Mouse (Mus musculus) ES-E14 (cell line): ENCODE data around the gene Vmn1r43. TPM values are rescaled to one million over a fixed set of nuclear protein-coding genes. Genes with fewer than 3 reads are reported as not detected.

ENCODE experiments used
- DNase-seq: peaks from one replicate; pipeline ENCODE4 v3.0.0-alpha.2; 2013; ENCODE audit warnings: low read depth, low spot score
- H3K27ac ChIP-seq: 2 replicates; pipeline ENCODE4 v1.5.1; 2012; ENCODE audit warnings: low read depth, mild to moderate bottlenecking, low read length, moderate library complexity, mixed read lengths; ENCODE audit not compliant: poor library complexity, insufficient read depth, severe bottlenecking
- H3K36me3 ChIP-seq: 2 replicates; pipeline ENCODE4 v1.6.1; 2012; ENCODE audit warnings: mild to moderate bottlenecking, low read length, moderate library complexity, mixed read lengths; ENCODE audit not compliant: control insufficient read depth, poor library complexity, insufficient read depth, severe bottlenecking
- H3K4me1 ChIP-seq, 2 experiments: fragments of 150-350 bp in 1 of 2; sonication (generic) in 1 of 2; 2 replicates each; pipeline ENCODE4 v1.6.1; 2012; ENCODE audit warnings: low read length in 2 of 2, mild to moderate bottlenecking in 1 of 2, mixed read lengths in 1 of 2; ENCODE audit not compliant: control insufficient read depth in 2 of 2, insufficient read depth in 2 of 2, poor library complexity in 1 of 2
- H3K4me3 ChIP-seq, 2 experiments: fragments of 150-350 bp in 1 of 2; sonication (generic) in 1 of 2; 2 replicates each; pipeline ENCODE4 v1.5.1; 2012; ENCODE audit warnings: low read length in 2 of 2, low read depth in 1 of 2, mild to moderate bottlenecking in 1 of 2, mixed read lengths in 1 of 2; ENCODE audit not compliant: insufficient read depth in 1 of 2, poor library complexity in 1 of 2, severe bottlenecking in 1 of 2
- H3K9ac ChIP-seq: 2 replicates; pipeline ENCODE4 v1.6.1; 2012; ENCODE audit warnings: low read depth, mild to moderate bottlenecking, low read length, mixed read lengths; ENCODE audit not compliant: poor library complexity, insufficient read depth, severe bottlenecking
- H3K9me3 ChIP-seq: fragments of 150-350 bp; sonication (generic); 2 replicates; pipeline ENCODE4 v1.6.1; 2012; ENCODE audit warnings: low read depth, mild to moderate bottlenecking, low read length; ENCODE audit not compliant: control insufficient read depth, insufficient read depth
- CHD2 ChIP-seq: IDR thresholded peaks from 2 replicates; pipeline ENCODE4 v1.6.1; 2014; ENCODE audit warnings: mild to moderate bottlenecking, low read depth, low read length, inconsistent platforms
- HCFC1 ChIP-seq: IDR thresholded peaks from 2 replicates; pipeline ENCODE4 v1.6.1; 2012; ENCODE audit warnings: low read length, inconsistent platforms, borderline replicate concordance; ENCODE audit not compliant: insufficient read depth
- MAFK ChIP-seq: IDR thresholded peaks from 2 replicates; pipeline ENCODE4 v1.6.1; 2014; ENCODE audit warnings: mild to moderate bottlenecking, low read depth, low read length, inconsistent platforms; ENCODE audit not compliant: insufficient read depth
- ZC3H11A ChIP-seq: IDR thresholded peaks from 2 replicates; pipeline ENCODE4 v1.6.1; 2012; ENCODE audit warnings: low read depth, mild to moderate bottlenecking, inconsistent platforms, low read length, borderline replicate concordance
- ZNF384 ChIP-seq: IDR thresholded peaks from 2 replicates; pipeline ENCODE4 v1.6.1; 2012; ENCODE audit warnings: low read depth, low read length, inconsistent platforms
- in situ Hi-C, 2 experiments: fragments of 600-800 bp; cut with MboI; formaldehyde crosslinking; loops; one replicate each; pipeline ENCODE4 v1.15.1; 2025; ENCODE audit warnings: low sequenced_read_pairs in 2 of 2, inconsistent platforms in 1 of 2; ENCODE audit not compliant: unreplicated experiment in 2 of 2
- total RNA-seq: library from RNA; depleted of rRNA; stranded (reverse); fragments of 300-350 nt; gene quantifications from 2 replicates; pipeline ENCODE4 v1.2.3, GENCODE M21; 2012; rRNA removed

The Vmn1r43 gene
- total RNA-seq, 1 experiment = 0.13 TPM

- H3K4me3 ChIP-seq = no peak overlapping the region
- TF ChIP-seq CHD2 = no peak
- no peak overlapping the region for H3K9ac ChIP-seq
- no peaks in the 10 kb centered on the region for H3K4me1 ChIP-seq
- in situ Hi-C loops = no loop called here
- H3K36me3 ChIP-seq = no peaks in the 10 kb centered on the region
- DNase-seq = no peak
- H3K27ac ChIP-seq = no peak overlapping the region
- H3K9me3 ChIP-seq = no peaks in the 10 kb centered on the region
Observed at GRCm38 (mm10) chr6:89867976-89868375, 8.2 kb downstream of the Vmn1r43 start.

- Histone ChIP-seq H3K9me3 (no peaks in the 10 kb centered on the region), H3K4me3 (no peak overlapping the region), H3K27ac (no peak overlapping the region), H3K4me1 (no peaks in the 10 kb centered on the region), H3K36me3 (no peaks in the 10 kb centered on the region), H3K9ac (no peak overlapping the region)
- in situ Hi-C loops = no loop called here
- TF ChIP-seq ZNF384 = no peak
- TF ChIP-seq HCFC1 = no peak
- TF ChIP-seq CHD2 = no peak
- TF ChIP-seq ZC3H11A = no peak
- no peak for TF ChIP-seq MAFK
- no peak for DNase-seq
Observed at GRCm38 (mm10) chr6:89867276-89867675, 8.9 kb downstream of the Vmn1r43 start.

- H3K9ac ChIP-seq = no peak overlapping the region
- H3K27ac ChIP-seq = no peak overlapping the region
- no peak for TF ChIP-seq ZC3H11A
- no peak for TF ChIP-seq MAFK
- TF ChIP-seq HCFC1 = no peak
- no peak for TF ChIP-seq CHD2
- no peak for TF ChIP-seq ZNF384
- peaks cover 5% of the 10 kb centered on the region; the same call in 1 of the 2 replicates for H3K9me3 ChIP-seq
- DNase-seq = no peak
- H3K4me1 ChIP-seq = no peaks in the 10 kb centered on the region
- in situ Hi-C loops = no loop called here
- no peaks in the 10 kb centered on the region for H3K36me3 ChIP-seq
- H3K4me3 ChIP-seq = no peak overlapping the region
Observed at GRCm38 (mm10) chr6:89863792-89864191, 12.4 kb downstream of the Vmn1r43 start.

GRCm38 (mm10) chr6:89859839-89860238, 16.4 kb downstream of the Vmn1r43 start:
- no peak for DNase-seq
- no peak overlapping the region for H3K4me3 ChIP-seq
- in situ Hi-C loops = no loop called here
- H3K9ac ChIP-seq = no peak overlapping the region
- no peak for TF ChIP-seq ZC3H11A
- H3K9me3 ChIP-seq = peaks cover 5% of the 10 kb centered on the region; the same call in 1 of the 2 replicates
- no peaks in the 10 kb centered on the region for H3K36me3 ChIP-seq
- H3K27ac ChIP-seq = peak overlapping the region; percentile 56; the same call in 1 of the 2 replicates
- no peaks in the 10 kb centered on the region for H3K4me1 ChIP-seq

GRCm38 (mm10) chr6:89857552-89857951, 18.7 kb downstream of the Vmn1r43 start:
- Histone ChIP-seq H3K4me3 (no peak overlapping the region), H3K36me3 (no peaks in the 10 kb centered on the region), H3K9me3 (peaks cover 5% of the 10 kb centered on the region; the same call in 1 of the 2 replicates), H3K27ac (no peak overlapping the region), H3K4me1 (no peaks in the 10 kb centered on the region), H3K9ac (no peak overlapping the region)
- in situ Hi-C loops = no loop called here
- no peak for TF ChIP-seq ZC3H11A
- TF ChIP-seq MAFK = no peak
- no peak for TF ChIP-seq CHD2
- TF ChIP-seq ZNF384 = no peak
- TF ChIP-seq HCFC1 = no peak
- no peak for DNase-seq

Other genes starting within 250 kb of the Vmn1r43 start
- 4.9 and 5.1 TPM in 2 replicates for gene Txnrd3, start 232.4 kb downstream of the Vmn1r43 start, total RNA-seq
- gene Vmn1r40, start 168.9 kb downstream of the Vmn1r43 start, total RNA-seq = not detected in 2 replicates
- not detected in 2 replicates for gene Vmn1r41, start 135.6 kb downstream of the Vmn1r43 start, total RNA-seq
- not detected in 2 replicates for gene Vmn1r42, start within 50 bp of the Vmn1r43 start, total RNA-seq
- not detected in 2 replicates for gene Vmn1r44, start 7.2 kb upstream of the Vmn1r43 start, total RNA-seq
- not detected in 2 replicates for gene Vmn1r45, start 64.2 kb upstream of the Vmn1r43 start, total RNA-seq
- gene Vmn1r46, start 92.9 kb upstream of the Vmn1r43 start, total RNA-seq = not detected in 2 replicates
- gene Vmn1r47, start 139.7 kb upstream of the Vmn1r43 start, total RNA-seq = 0.58 and 1.4 TPM in 2 replicates
- gene Vmn1r48, start 160.4 kb upstream of the Vmn1r43 start, total RNA-seq = not detected in 2 replicates
- not detected in 2 replicates for gene Vmn1r49, start 202.1 kb upstream of the Vmn1r43 start, total RNA-seq
- gene Vmn1r50, start 225.0 kb upstream of the Vmn1r43 start, total RNA-seq = not detected in 2 replicates
- not detected in 2 replicates for gene Vmn1r51, start 246.2 kb upstream of the Vmn1r43 start, total RNA-seq